ENCODE assay signal across 22 mouse cellular contexts in genomic region chr10:71489791-71490190, GRCm38 (mm10).
DNase-seq lines count a peak whose midpoint lies in the region; ATAC-seq lines count a peak whose summit lies in the region.
"Had no signal": no experiment of that assay in that cellular context is flagged by ENCODE, and none has a peak within 500 bp of the region (broad histone marks: within the 10 kb centered on the region; RNA-seq: fewer than 3 reads in every experiment).

No protein-coding gene starts in this region.

- H3K9me3 ChIP-seq in heart, embryonic 11.5 days (replicated peaks; ENCODE audit: control insufficient read depth, low read length), result no peaks in the 10 kb centered on the region
- H3K9me3 ChIP-seq: embryonic facial prominence, embryonic 10.5 days; embryonic facial prominence, embryonic 12.5 days; forebrain, embryonic 13.5 days; forebrain, embryonic 15.5 days had no signal

- no peaks in the 10 kb centered on the region for H3K4me1 ChIP-seq in heart, embryonic 11.5 days (ENCODE audit: control insufficient read depth, insufficient read depth, low read length)
- H3K4me1 ChIP-seq: embryonic facial prominence, embryonic 10.5 days; embryonic facial prominence, embryonic 12.5 days; forebrain, embryonic 15.5 days had no signal

- intact Hi-C loops in left cerebral cortex, postnatal 4 days (cut with DNase I), result no loop called here
- intact Hi-C loops in left cerebral cortex, postnatal 10 days (cut with DNase I), result no loop called here

- H3K4me2 ChIP-seq in heart, embryonic 11.5 days, result no peak overlapping the region
- H3K4me2 ChIP-seq: embryonic facial prominence, embryonic 12.5 days; forebrain, embryonic 13.5 days; forebrain, embryonic 15.5 days had no signal

- H3K27me3 ChIP-seq in heart, embryonic 11.5 days (ENCODE audit: control insufficient read depth, insufficient read depth, low read length), result no peaks in the 10 kb centered on the region
- H3K27me3 ChIP-seq: CH12.LX; embryonic facial prominence, embryonic 12.5 days; forebrain, embryonic 13.5 days; forebrain, embryonic 15.5 days; Patski had no signal

- no peak overlapping the region for H3K4me3 ChIP-seq in heart, embryonic 11.5 days (ENCODE audit: low read depth, low read length)
- H3K4me3 ChIP-seq: embryonic facial prominence, embryonic 10.5 days; embryonic facial prominence, embryonic 12.5 days; forebrain, embryonic 13.5 days; forebrain, embryonic 15.5 days had no signal

- H3K9ac ChIP-seq in heart, embryonic 11.5 days (ENCODE audit: low read depth, low read length), result no peak overlapping the region
- H3K9ac ChIP-seq: embryonic facial prominence, embryonic 12.5 days; forebrain, embryonic 13.5 days; forebrain, embryonic 15.5 days; forebrain, postnatal 0 days had no signal

- 84% methylated on average over 7 of the region's 7 CpGs for WGBS in heart, embryonic 11.5 days (ENCODE audit: insufficient replicate concordance)

- H3K36me3 ChIP-seq in heart, embryonic 11.5 days (ENCODE audit: control insufficient read depth, insufficient read depth, low read length), result no peaks in the 10 kb centered on the region
- H3K36me3 ChIP-seq: embryonic facial prominence, embryonic 10.5 days; embryonic facial prominence, embryonic 12.5 days; forebrain, embryonic 15.5 days; G1E had no signal

- no peak for ATAC-seq in heart, embryonic 11.5 days (replicated peaks; ENCODE audit: insufficient number of reproducible peaks, low FRiP score, low TSS enrichment)
- ATAC-seq: activated CD4-positive, CD25-positive, alpha-beta regulatory T cell, adult 4 months; CD4-positive, CD25-positive, alpha-beta regulatory T cell, adult 4 months; forebrain, embryonic 13.5 days; forebrain, embryonic 15.5 days; forebrain, postnatal 0 days; Patski had no signal

- peak; percentile 75 to 81 for DNase-seq in cerebellum, postnatal 10 days
- DNase-seq in cerebellum, postnatal 25 days, result no peak
- DNase-seq in heart, adult 11 months, result peak; percentile 76
- peak; percentile 69 for DNase-seq in left cerebral cortex, postnatal 4 days
- DNase-seq in left cerebral cortex, postnatal 10 days (ENCODE audit: extremely low spot score in 1 of 2, low spot score in 2 of 2), result no peak
- DNase-seq: adrenal gland, adult 8-10 months; adrenal gland, postnatal 14 days; adrenal gland, postnatal 36 days; B cell, adult 2 months; cerebellum, adult 11-12 months; cerebellum, adult 9-11 months; forebrain, postnatal 0 days had no signal

- no peak overlapping the region for H3K27ac ChIP-seq in heart, embryonic 11.5 days (ENCODE audit: low read depth, low read length)
- H3K27ac ChIP-seq: embryonic facial prominence, embryonic 10.5 days; embryonic facial prominence, embryonic 12.5 days; forebrain, embryonic 13.5 days; forebrain, embryonic 15.5 days had no signal

Comparison
In these comparisons a context has a peak if more than half of its experiments do, and no peak if none do; other contexts are left out.
1. DNase-seq: peak in cerebellum, postnatal 10 days (2 of 2), heart, adult 11 months (single experiment) and left cerebral cortex, postnatal 4 days (single experiment); none in cerebellum, postnatal 25 days (0 of 2) and left cerebral cortex, postnatal 10 days (0 of 2).